Comparison of ENCODE assay signal across 15 mouse cellular contexts in genomic region chr12:38854274-38854673, GRCm38 (mm10).
A peak's percentile ranks its signal among the peaks of the same experiment; 100 is the strongest.
DNase-seq lines count a peak whose midpoint lies in the region; ATAC-seq and TF ChIP-seq lines count a peak whose summit lies in the region.
"Had no signal": no experiment of that assay in that cellular context is flagged by ENCODE, and none has a peak within 500 bp of the region (broad histone marks: within the 10 kb centered on the region; RNA-seq: fewer than 3 reads in every experiment).

No protein-coding gene starts in this region.

- H3K4me1 ChIP-seq in kidney, embryonic 16.5 days (ENCODE audit: insufficient read depth, low read length): no peaks in the 10 kb centered on the region
- H3K4me1 ChIP-seq in embryonic facial prominence, embryonic 11.5 days (ENCODE audit: control insufficient read depth, insufficient read depth, low read length): no peaks in the 10 kb centered on the region; the same call in 1 of the 2 replicates
- peaks cover 12% of the 10 kb centered on the region for H3K4me1 ChIP-seq in forebrain, embryonic 15.5 days
- H3K4me1 ChIP-seq in olfactory bulb, adult 2 months (ENCODE audit: control insufficient read depth, insufficient read depth, low read length): peaks cover 4% of the 10 kb centered on the region; the same call in 1 of the 2 replicates
- H3K4me1 ChIP-seq: heart, embryonic 13.5 days had no signal

- DNase-seq in kidney, adult 18-20 months: no peak
- DNase-seq in embryonic facial prominence, embryonic 11.5 days (ENCODE audit: low spot score): peak; percentile 47
- DNase-seq in adrenal gland, postnatal 36 days: no peak
- no peak for DNase-seq in MN1 (ENCODE audit: low spot score)
- DNase-seq: adrenal gland, postnatal 25 days; cerebellum, postnatal 10 days had no signal

- H3K4me2 ChIP-seq in kidney, embryonic 16.5 days (replicated peaks; ENCODE audit: low read depth, low read length): no peak overlapping the region
- no peak overlapping the region for H3K4me2 ChIP-seq in embryonic facial prominence, embryonic 11.5 days (ENCODE audit: low read depth, low read length)
- H3K4me2 ChIP-seq in forebrain, embryonic 15.5 days (replicated peaks): no peak overlapping the region; the same call in 1 of the 2 replicates
- H3K4me2 ChIP-seq: heart, embryonic 13.5 days; limb, embryonic 12.5 days had no signal

- no peak overlapping the region for H3K9ac ChIP-seq in kidney, embryonic 16.5 days (replicated peaks; ENCODE audit: low read length)
- no peak overlapping the region for H3K9ac ChIP-seq in embryonic facial prominence, embryonic 11.5 days (replicated peaks; ENCODE audit: low read length)
- H3K9ac ChIP-seq in forebrain, embryonic 15.5 days (replicated peaks): 0 out of 2 replicates have a peak overlapping the region, but pooled peaks have one; percentile 5
- H3K9ac ChIP-seq: heart, embryonic 13.5 days; limb, embryonic 12.5 days; liver, embryonic 14.5 days had no signal

- ATAC-seq in kidney, embryonic 16.5 days (ENCODE audit: low FRiP score, low TSS enrichment): peak; percentile 61
- ATAC-seq in embryonic facial prominence, embryonic 11.5 days (replicated peaks; ENCODE audit: insufficient number of reproducible peaks, low FRiP score, low TSS enrichment, low read depth): peak; percentile 50; the same call in 1 of the 2 replicates
- peak; percentile 68; the same call in 1 of the 2 replicates for ATAC-seq in forebrain, embryonic 15.5 days (replicated peaks)
- ATAC-seq: intestine, embryonic 16.5 days; lung, postnatal 0 days had no signal

- H3K27me3 ChIP-seq in kidney, embryonic 16.5 days (ENCODE audit: insufficient read depth, low read length): no peaks in the 10 kb centered on the region
- H3K27me3 ChIP-seq in embryonic facial prominence, embryonic 11.5 days (ENCODE audit: control insufficient read depth, insufficient read depth, low read length): no peaks in the 10 kb centered on the region
- H3K27me3 ChIP-seq in forebrain, embryonic 15.5 days: no peaks in the 10 kb centered on the region
- H3K27me3 ChIP-seq: heart, embryonic 13.5 days; limb, embryonic 12.5 days had no signal

- no peaks in the 10 kb centered on the region for H3K36me3 ChIP-seq in kidney, embryonic 16.5 days (ENCODE audit: insufficient read depth, low read length)
- H3K36me3 ChIP-seq in embryonic facial prominence, embryonic 11.5 days (replicated peaks; ENCODE audit: control insufficient read depth, insufficient read depth, low read depth, low read length): no peaks in the 10 kb centered on the region
- H3K36me3 ChIP-seq in forebrain, embryonic 15.5 days: no peaks in the 10 kb centered on the region; the same call in 1 of the 2 replicates

- H3K9me3 ChIP-seq in kidney, embryonic 16.5 days (ENCODE audit: low read length): no peaks in the 10 kb centered on the region
- no peaks in the 10 kb centered on the region for H3K9me3 ChIP-seq in embryonic facial prominence, embryonic 11.5 days (replicated peaks; ENCODE audit: control insufficient read depth, low read length)
- H3K9me3 ChIP-seq in forebrain, embryonic 15.5 days: no peaks in the 10 kb centered on the region
- H3K9me3 ChIP-seq: heart, embryonic 13.5 days; limb, embryonic 12.5 days had no signal

- TF ChIP-seq CTCF in olfactory bulb, adult 2 months (IDR thresholded peaks at IDR 0.05; ENCODE audit: insufficient read depth, low read depth, low read length): no peak

- H3K4me3 ChIP-seq in kidney, embryonic 16.5 days (ENCODE audit: low read length): no peak overlapping the region
- H3K4me3 ChIP-seq in embryonic facial prominence, embryonic 11.5 days (ENCODE audit: low read depth, low read length): no peak overlapping the region
- H3K4me3 ChIP-seq in forebrain, embryonic 15.5 days: no peak overlapping the region
- H3K4me3 ChIP-seq in olfactory bulb, adult 2 months (ENCODE audit: insufficient read depth, low read depth, low read length): no peak overlapping the region
- H3K4me3 ChIP-seq: heart, embryonic 13.5 days; left cerebral cortex, adult 2 months; limb, embryonic 12.5 days had no signal

- 31% methylated on average over 5 of the region's 5 CpGs for WGBS in kidney, embryonic 16.5 days
- 15% methylated on average over 5 of the region's 5 CpGs for WGBS in embryonic facial prominence, embryonic 11.5 days
- 5% methylated on average over 5 of the region's 5 CpGs for WGBS in forebrain, embryonic 15.5 days
- WGBS in olfactory bulb, adult 2 months: 7% methylated on average over 5 of the region's 5 CpGs

- TF ChIP-seq POLR2A in olfactory bulb, adult 2 months (IDR thresholded peaks at IDR 0.05; ENCODE audit: insufficient read depth, low read depth, low read length): no peak

- no peak overlapping the region for H3K27ac ChIP-seq in kidney, embryonic 16.5 days (ENCODE audit: low read length)
- no peak overlapping the region for H3K27ac ChIP-seq in embryonic facial prominence, embryonic 11.5 days (replicated peaks; ENCODE audit: low read depth, low read length)
- no peak overlapping the region for H3K27ac ChIP-seq in forebrain, embryonic 15.5 days (replicated peaks)
- H3K27ac ChIP-seq in olfactory bulb, adult 2 months (ENCODE audit: insufficient read depth, low read depth, low read length): peak overlapping the region; percentile 58
- H3K27ac ChIP-seq: heart, embryonic 13.5 days; left cerebral cortex, adult 2 months; limb, embryonic 12.5 days; liver, embryonic 14.5 days had no signal
